Mouse (Mus musculus) monocyte, adult 5-6 weeks (primary cell): ENCODE data around the gene Mroh9. TPM values are rescaled to one million over a fixed set of nuclear protein-coding genes. Genes with fewer than 3 reads are reported as not detected.

Experiments used
- ATAC-seq: fragments of 153-309, 156-312 bp; replicated peaks from 2 replicates; pipeline ENCODE4 v1.8.0; 2017; ENCODE audit warnings: mild to moderate bottlenecking; ENCODE audit not compliant: low TSS enrichment, insufficient number of reproducible peaks, severe bottlenecking, poor library complexity, low FRiP score
- total RNA-seq: library from RNA; stranded (forward); fragments of 200-1000, 200-491, 200-594 nt; gene quantifications from 3 replicates; pipeline ENCODE4 v1.2.3, GENCODE M21; 2017

Gene Mroh9
- total RNA-seq = not detected in 3 replicates

- ATAC-seq = no peak
These were observed at the start of gene Mroh9 for GRCm38 (mm10) chr1:163085570-163085969. TSS of gene Mroh9 (minus strand) at chr1:163085670.

GRCm38 (mm10) chr1:163129976-163130375 is 44.5 kb upstream of the Mroh9 start:
- ATAC-seq = no peak

GRCm38 (mm10) chr1:163129129-163129900 is 43.8 kb upstream of the Mroh9 start:
- ATAC-seq = no peak

GRCm38 (mm10) chr1:163126175-163126881 is 40.9 kb upstream of the Mroh9 start:
- no peak for ATAC-seq

- no peak for ATAC-seq
These were observed 36.9 kb upstream of the Mroh9 start for GRCm38 (mm10) chr1:163122414-163122813.

GRCm38 (mm10) chr1:163113461-163114174 is 28.1 kb upstream of the Mroh9 start:
- no peak for ATAC-seq

GRCm38 (mm10) chr1:163112482-163113164 is 27.2 kb upstream of the Mroh9 start:
- no peak for ATAC-seq

GRCm38 (mm10) chr1:163104960-163105359 is 19.5 kb upstream of the Mroh9 start:
- no peak for ATAC-seq

- no peak for ATAC-seq
These were observed 6.1 kb upstream of the Mroh9 start for GRCm38 (mm10) chr1:163091438-163092155.

GRCm38 (mm10) chr1:163070502-163070901 is 15.0 kb downstream of the Mroh9 start:
- ATAC-seq = no peak

- no peak for ATAC-seq
These were observed 25.1 kb downstream of the Mroh9 start for GRCm38 (mm10) chr1:163060381-163060780.

GRCm38 (mm10) chr1:163057363-163057762 is 28.1 kb downstream of the Mroh9 start:
- ATAC-seq = no peak

- no peak for ATAC-seq
These were observed 29.8 kb downstream of the Mroh9 start for GRCm38 (mm10) chr1:163055629-163056028.

- ATAC-seq = no peak
These were observed 62.4 kb downstream of the Mroh9 start for GRCm38 (mm10) chr1:163023075-163023474.

- no peak for ATAC-seq
These were observed 76.2 kb downstream of the Mroh9 start for GRCm38 (mm10) chr1:163009220-163009619.

- no peak for ATAC-seq
These were observed 82.0 kb downstream of the Mroh9 start for GRCm38 (mm10) chr1:163003496-163003895.

GRCm38 (mm10) chr1:163001271-163001829 is 84.1 kb downstream of the Mroh9 start:
- no peak for ATAC-seq

GRCm38 (mm10) chr1:162987546-162987945 is 97.9 kb downstream of the Mroh9 start:
- ATAC-seq = no peak
